Mouse (Mus musculus) G1E (cell line): ENCODE results near the gene Abcb1b.

Experiments used
- CTCF ChIP-seq: IDR thresholded peaks from 2 replicates; pipeline ENCODE4 v1.5.1; 2012; ENCODE audit warnings: low read depth, low read length, inconsistent platforms, mixed read lengths
- GATA1 ChIP-seq: IDR thresholded peaks from 2 replicates; pipeline ENCODE4 v1.6.1; 2012; ENCODE audit warnings: borderline replicate concordance, low read length, inconsistent platforms, mixed read lengths
- POLR2AphosphoS5 ChIP-seq: IDR thresholded peaks from 2 replicates; pipeline ENCODE4 v1.6.1; 2012; ENCODE audit warnings: low read depth, low read length, inconsistent platforms; ENCODE audit not compliant: insufficient replicate concordance

GRCm38 (mm10) chr5:8894641-8895490 is 96.9 kb downstream of the Abcb1b start:
- TF ChIP-seq CTCF, result no peak
- no peak for TF ChIP-seq GATA1
- no peak for TF ChIP-seq POLR2AphosphoS5
